Mouse (Mus musculus) embryo, embryonic 11.5 days (tissue): ENCODE measurements at regions not wholly inside any gene's neighbourhood (a gene's known extent, or its start where the extent isn't known, plus 50 kb on each side); places are given as distances from the start of the nearest gene placed in this dataset.

ENCODE experiments used
- DNase-seq: peaks from one replicate; pipeline ENCODE4 v3.0.0-alpha.2; 2012; ENCODE audit warnings: low read depth, low spot score

GRCm38 (mm10) chr5:46578540-46579173 lies 721.2 kb upstream of the Lcorl start:
- no peak for DNase-seq

DNA sequence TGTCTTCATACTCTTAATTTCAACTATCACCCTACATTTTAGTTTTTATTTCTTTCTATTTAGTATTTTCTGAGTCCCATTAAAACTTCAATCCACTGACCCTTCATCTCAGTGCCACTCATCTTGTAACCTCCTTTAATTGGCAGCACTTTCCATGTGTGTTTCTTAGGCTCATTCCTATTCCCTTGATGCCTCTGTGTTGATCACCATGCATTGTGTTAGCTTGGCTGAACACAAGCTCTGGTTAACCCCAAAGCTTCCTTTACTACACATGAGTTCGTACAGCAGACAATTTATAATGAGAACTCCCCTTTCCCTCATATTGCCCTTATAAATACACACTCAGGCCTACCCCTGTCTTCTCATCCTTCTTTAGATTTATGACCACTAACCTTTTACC lies 716.5 kb upstream of the Lcorl start:
- DNase-seq, result no peak

DNA sequence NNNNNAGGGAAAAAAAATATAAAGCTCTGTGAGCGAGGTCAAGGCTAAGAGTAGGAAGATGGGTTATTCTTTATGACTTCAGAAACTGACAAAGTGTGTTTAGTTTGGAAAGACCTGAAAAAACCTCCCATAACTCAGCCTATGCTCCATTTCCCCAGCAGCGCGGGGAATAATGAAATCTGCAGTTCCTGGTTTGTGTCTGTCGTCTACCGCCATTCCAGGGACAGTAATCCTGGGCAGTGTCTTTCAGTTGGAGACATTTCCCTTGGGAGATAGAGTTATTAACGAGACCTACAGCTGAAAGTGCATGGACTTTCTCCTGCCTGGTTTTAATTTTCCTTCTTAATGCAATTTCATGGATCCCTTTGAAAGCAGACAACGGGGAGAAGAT lies 715.9 kb upstream of the Lcorl start:
- DNase-seq, result peak; percentile 8

DNA sequence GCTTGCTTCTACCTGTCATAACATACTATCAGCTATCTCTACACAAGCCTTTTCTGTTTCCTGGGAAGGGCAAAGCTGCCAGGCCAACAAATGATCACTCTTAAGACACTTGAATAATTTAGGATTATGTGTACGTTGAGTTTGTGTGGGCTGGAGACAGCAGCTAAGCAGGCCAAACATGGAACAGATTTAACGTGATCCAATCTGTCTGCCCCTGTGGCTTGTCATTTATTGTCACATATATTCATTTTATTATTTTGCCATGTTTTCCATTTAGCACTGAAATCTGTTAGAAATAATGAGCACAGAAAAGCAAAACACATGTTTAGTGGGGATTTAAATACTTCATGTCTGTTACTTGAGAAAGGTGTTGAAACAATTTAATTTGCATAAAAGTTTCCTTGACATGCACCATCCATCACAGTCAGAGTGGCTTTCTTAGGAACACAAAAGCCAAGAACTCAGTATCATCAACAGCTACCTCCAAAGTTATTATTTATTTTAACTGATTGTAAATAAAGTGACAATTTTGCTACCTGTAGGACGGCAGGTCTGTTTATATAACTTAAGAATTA lies 699.4 kb upstream of the Lcorl start:
- DNase-seq, result no peak

GRCm38 (mm10) chr5:46541333-46542324 lies 684.2 kb upstream of the Lcorl start:
- DNase-seq, result no peak
